Mouse (Mus musculus): ENCODE data around the gene Cfap45. TPM values are rescaled to one million over a fixed set of nuclear protein-coding genes. Genes with fewer than 3 reads are reported as not detected.

Cfap45 gene
- polyA plus RNA-seq, 1 experiment from 2014 or later: 1.3 TPM

DNA sequence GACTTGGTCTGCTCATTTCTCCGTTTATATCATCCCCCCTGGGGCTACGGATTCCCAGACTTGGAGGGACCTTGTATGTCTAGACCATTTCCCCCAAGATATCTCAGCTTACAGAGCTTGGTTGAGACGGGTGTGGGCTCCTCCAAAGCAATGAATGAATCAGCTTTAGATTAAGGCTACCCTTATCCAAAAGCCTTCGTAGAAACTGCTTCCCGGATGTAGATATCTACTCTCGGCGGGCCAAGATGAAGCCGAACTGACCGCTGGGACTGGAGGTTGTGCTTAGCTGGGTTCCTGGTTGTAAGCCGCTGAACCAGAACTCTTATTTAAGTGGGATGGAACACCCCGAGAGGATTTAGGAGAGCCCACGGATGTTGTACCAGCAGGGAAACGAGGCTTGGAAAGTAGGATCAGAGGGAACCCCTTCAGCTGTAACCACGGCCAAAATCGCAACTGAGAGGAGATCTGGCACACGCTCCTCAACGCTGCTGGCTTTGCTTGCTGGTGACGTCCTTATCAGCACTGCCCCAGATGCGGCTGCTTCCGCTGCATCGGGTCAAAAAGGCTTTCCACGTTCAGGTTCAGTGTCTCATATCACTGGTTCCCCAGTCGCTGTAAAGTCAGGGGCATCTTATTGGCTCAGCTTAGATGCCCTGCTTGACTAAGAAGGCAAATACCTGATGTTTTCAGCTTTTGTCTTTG is 5.9 kb downstream of the Cfap45 start:
- whole genome bisulfite sequencing: 76% methylated on average over 23 of the region's 23 CpGs
- H3K27me3 ChIP-seq (replicated peaks; ENCODE audit: low read depth, poor library complexity, severe bottlenecking): peaks cover 47% of the 10 kb centered on the region

DNA sequence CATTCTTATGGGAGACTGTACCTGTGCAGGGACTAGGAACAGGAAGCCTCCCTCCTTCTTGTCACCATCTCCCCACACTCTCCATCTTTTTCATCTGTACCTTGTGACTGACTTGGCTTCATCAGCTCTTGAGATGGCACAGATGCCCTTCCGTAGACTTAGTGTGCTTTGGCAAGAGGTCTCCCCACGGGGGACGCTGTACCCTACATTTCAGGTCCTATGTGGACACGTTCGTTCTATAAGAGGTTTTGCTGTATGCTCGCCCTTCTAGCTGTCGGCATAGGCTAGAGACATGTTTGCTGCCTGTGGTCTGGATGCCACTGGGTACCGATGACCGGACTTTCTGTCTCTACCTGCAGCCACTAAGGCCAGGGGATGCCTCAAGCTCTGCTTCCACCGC is 6.8 kb downstream of the Cfap45 start:
- Histone ChIP-seq H3K27ac (replicated peaks) (no peak overlapping the region), H3K4me1 (peaks cover 43% of the 10 kb centered on the region), H3K27me3 (replicated peaks; ENCODE audit: low read depth, poor library complexity, severe bottlenecking) (peaks cover 54% of the 10 kb centered on the region), H3K9me3 (no peaks in the 10 kb centered on the region), H3K36me3 (replicated peaks) (no peaks in the 10 kb centered on the region), H3K4me3 (no peak overlapping the region)
- 89% methylated on average over 10 of the region's 10 CpGs for WGBS
- DNase-seq (ENCODE audit: low spot score): no peak

More for the DNA sequence above, 5.9 kb downstream of the Cfap45 start:
- H3K4me1 ChIP-seq: peaks cover 37% of the 10 kb centered on the region
- H3K4me3 ChIP-seq: no peak overlapping the region
- no peak for DNase-seq (ENCODE audit: low spot score)
- H3K9me3 ChIP-seq: no peaks in the 10 kb centered on the region
- H3K27ac ChIP-seq (replicated peaks): no peak overlapping the region
- no peaks in the 10 kb centered on the region for H3K36me3 ChIP-seq (replicated peaks)

DNA sequence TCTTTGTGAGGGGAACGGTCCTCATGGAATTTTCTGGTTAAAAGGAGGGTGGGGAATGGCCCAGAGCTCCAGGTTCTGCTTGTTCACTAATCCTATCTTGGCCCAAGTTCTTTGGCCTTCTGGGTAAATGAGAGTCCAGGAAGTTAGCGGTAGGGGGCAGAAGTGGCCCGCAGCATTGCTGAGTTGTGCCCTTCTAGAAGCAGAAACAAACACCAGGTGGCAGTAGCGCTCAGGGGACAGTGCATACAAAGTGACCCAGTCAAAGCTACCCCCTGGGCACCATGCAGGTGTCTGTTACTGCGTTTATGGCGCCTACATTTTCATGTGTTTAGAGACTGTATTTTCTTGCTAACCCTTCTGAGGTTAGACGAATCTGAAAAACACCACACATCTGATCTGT is 8.1 kb downstream of the Cfap45 start:
- H3K36me3 ChIP-seq (replicated peaks): no peaks in the 10 kb centered on the region
- peak; percentile 88 for DNase-seq (ENCODE audit: low spot score)
- no peak overlapping the region for H3K27ac ChIP-seq (replicated peaks)
- no peaks in the 10 kb centered on the region for H3K9me3 ChIP-seq
- peaks cover 49% of the 10 kb centered on the region for H3K4me1 ChIP-seq
- H3K4me3 ChIP-seq: no peak overlapping the region
- peaks cover 67% of the 10 kb centered on the region for H3K27me3 ChIP-seq (replicated peaks; ENCODE audit: low read depth, poor library complexity, severe bottlenecking)
- WGBS: 6% methylated on average over 7 of the region's 7 CpGs

DNA sequence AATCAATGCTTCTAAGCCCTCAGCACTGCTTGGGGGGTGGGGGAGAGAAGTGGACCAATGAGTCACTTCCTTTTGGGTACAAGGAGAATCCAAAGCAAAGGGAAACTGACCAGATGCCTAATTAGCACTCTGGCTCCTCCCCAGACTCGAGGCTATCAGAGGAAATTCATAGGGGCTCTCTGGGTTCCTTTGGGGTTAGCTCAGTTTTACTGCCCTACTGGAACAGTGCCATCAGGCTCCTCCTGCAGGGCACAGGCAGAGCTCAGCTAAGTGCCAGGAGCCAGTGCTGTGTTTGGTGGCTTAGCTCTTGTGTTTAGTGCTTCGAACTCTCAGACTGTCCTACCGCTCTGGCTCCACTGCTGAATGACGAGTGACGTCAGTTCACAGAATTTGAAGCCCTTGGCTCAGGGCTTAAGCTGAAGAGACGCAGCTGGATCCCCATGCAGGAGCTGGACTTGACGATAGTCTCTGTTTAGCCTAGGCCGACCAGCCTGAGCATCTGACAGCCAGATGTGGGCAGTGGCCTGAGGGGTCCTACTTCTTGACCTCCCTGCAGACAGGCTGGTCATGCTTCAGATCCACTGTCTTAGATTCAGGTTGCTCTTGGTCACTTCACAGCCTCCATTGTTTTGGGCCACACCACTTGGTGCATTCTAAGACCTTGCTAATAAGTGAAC is 10.1 kb downstream of the Cfap45 start:
- DNase-seq (ENCODE audit: low spot score): peak; percentile 62
- Histone ChIP-seq H3K27me3 (replicated peaks; ENCODE audit: low read depth, poor library complexity, severe bottlenecking) (peaks cover 84% of the 10 kb centered on the region), H3K36me3 (replicated peaks) (no peaks in the 10 kb centered on the region), H3K9me3 (no peaks in the 10 kb centered on the region), H3K4me1 (peaks cover 39% of the 10 kb centered on the region), H3K4me3 (no peak overlapping the region), H3K27ac (replicated peaks) (no peak overlapping the region)
- 20% methylated on average over 8 of the region's 8 CpGs for WGBS

DNA sequence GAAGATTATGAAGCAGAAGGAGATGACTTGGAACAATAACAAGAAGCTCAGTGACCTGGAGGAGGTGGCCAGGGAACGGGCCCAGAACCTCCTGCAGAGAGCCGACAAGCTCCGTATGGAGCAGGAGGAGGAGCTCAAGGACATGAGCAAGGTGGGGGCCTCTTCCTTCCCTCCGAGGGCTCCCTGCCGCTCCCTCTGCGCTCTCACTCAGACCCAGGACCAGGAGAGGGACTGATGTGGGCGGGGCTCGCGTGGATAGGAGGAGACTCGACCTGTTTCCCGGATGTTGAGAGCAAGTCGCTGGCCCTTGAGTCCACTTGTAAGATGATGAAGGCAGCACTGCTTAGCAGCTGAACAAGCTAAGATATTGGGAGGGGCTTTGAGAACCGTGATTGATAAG is 11.9 kb downstream of the Cfap45 start:
- no peaks in the 10 kb centered on the region for H3K36me3 ChIP-seq (replicated peaks)
- H3K27me3 ChIP-seq (replicated peaks; ENCODE audit: low read depth, poor library complexity, severe bottlenecking): peaks cover 67% of the 10 kb centered on the region
- H3K27ac ChIP-seq (replicated peaks): peak overlapping the region; percentile 73
- WGBS: 2% methylated on average over 13 of the region's 13 CpGs
- peak overlapping the region; percentile 53 for H3K4me3 ChIP-seq
- no peaks in the 10 kb centered on the region for H3K9me3 ChIP-seq
- peak; percentile 78 for DNase-seq (ENCODE audit: low spot score)
- peaks cover 33% of the 10 kb centered on the region for H3K4me1 ChIP-seq

DNA sequence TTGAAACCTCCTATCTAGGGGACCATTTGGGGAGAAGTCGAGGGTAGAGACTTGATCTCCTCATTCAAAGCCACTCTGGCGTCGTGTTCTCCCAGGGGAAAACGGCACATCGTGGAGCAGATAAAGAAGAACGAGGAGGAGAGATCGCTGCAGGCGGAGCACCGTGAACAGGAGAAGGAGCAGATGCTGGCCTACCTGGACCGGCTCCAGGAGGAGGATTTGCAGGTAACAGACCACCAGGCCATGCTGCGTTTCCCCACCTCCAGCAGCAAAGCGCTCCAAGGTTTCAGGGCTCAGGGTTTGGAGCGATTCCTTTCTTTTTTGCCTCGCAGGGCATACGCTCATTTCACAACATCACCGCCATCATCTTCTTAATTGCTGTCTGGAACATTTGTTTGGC is 14.5 kb downstream of the Cfap45 start:
- 85% methylated on average over 16 of the region's 16 CpGs for WGBS
- H3K4me1 ChIP-seq: peaks cover 32% of the 10 kb centered on the region

DNA sequence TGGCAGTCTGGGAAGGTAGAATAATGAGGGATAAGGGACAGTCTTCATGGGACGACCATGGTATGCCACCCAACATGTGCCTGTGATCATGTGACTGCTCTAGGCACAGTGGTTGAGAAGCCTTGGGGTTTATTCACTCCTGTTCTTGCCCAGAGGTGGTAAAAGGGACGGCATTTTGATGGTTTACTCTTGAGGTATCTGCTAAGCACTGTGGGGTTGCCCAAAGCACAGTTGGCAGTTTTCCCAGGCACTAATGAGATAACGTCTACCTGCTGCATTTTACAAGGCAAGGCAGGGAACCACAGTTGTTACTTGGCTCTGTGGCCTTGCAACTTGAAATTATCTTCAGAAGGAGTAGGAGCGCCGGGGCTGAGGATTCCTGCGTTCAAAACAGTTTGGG is 19.2 kb downstream of the Cfap45 start:
- H3K27me3 ChIP-seq (replicated peaks; ENCODE audit: low read depth, poor library complexity, severe bottlenecking): peaks cover 17% of the 10 kb centered on the region
- peaks cover 11% of the 10 kb centered on the region for H3K4me1 ChIP-seq
- H3K9me3 ChIP-seq: no peaks in the 10 kb centered on the region
- no peak for DNase-seq (ENCODE audit: low spot score)
- WGBS: 70% methylated on average over 6 of the region's 6 CpGs
- H3K36me3 ChIP-seq (replicated peaks): no peaks in the 10 kb centered on the region
- no peak overlapping the region for H3K4me3 ChIP-seq
- H3K27ac ChIP-seq (replicated peaks): no peak overlapping the region

More for the DNA sequence above, 14.5 kb downstream of the Cfap45 start:
- H3K36me3 ChIP-seq (replicated peaks): no peaks in the 10 kb centered on the region
- DNase-seq (ENCODE audit: low spot score): no peak
- peaks cover 53% of the 10 kb centered on the region for H3K27me3 ChIP-seq (replicated peaks; ENCODE audit: low read depth, poor library complexity, severe bottlenecking)
- no peak overlapping the region for H3K4me3 ChIP-seq
- no peak overlapping the region for H3K27ac ChIP-seq (replicated peaks)
- H3K9me3 ChIP-seq: no peaks in the 10 kb centered on the region

DNA sequence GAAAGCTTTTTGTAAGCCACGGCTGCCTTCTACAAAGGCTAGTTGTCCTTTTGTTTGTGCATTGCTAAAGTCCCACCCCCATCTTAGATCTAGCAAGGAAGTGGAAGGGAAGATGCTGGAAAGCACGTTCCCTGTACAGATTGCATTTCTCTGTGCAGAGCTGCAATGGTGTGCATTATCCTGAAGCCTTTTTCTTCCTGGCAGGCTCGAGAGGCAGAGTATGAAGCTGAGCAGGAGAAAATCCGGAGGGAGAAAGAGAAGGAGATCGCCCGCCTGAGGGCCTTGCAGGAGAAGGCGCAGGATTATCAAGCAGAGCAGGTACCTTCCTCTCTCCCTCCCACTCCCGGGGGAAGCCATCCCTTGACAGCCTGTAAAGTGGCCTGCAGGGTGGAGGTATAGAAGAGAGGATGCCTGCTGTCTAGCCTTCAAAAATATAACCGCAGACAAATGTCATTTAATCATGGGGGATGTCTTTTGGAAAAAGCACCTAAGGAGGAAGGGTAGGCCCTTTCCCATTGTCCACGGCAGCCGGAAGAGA is 19.8 kb downstream of the Cfap45 start:
- Histone ChIP-seq H3K4me3 (no peak overlapping the region), H3K4me1 (peaks cover 11% of the 10 kb centered on the region), H3K36me3 (replicated peaks) (no peaks in the 10 kb centered on the region), H3K27ac (replicated peaks) (no peak overlapping the region), H3K9me3 (no peaks in the 10 kb centered on the region), H3K27me3 (replicated peaks; ENCODE audit: low read depth, poor library complexity, severe bottlenecking) (peaks cover 12% of the 10 kb centered on the region)
- 40% methylated on average over 11 of the region's 11 CpGs for WGBS
- DNase-seq (ENCODE audit: low spot score): no peak

DNA sequence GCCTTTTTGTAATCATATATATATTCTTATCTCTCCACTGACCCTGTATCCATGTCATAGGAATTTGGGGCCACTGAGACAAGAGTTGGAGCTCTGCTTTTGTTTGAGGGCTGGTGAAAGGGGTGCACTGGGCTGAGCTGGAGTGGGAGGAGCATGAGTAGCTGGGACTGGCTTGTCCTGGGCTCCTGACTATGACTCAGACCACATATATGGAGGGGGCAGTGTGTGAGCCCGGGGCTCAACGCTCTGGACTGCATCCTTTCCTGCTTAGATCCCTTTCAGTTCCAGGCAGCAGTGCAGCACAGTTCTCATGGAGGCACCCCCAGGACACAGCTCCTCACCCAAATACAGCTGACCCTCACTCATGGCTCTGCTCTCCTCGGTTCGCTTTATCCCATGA is 25.5 kb downstream of the Cfap45 start:
- peaks cover 15% of the 10 kb centered on the region for H3K27me3 ChIP-seq (replicated peaks; ENCODE audit: low read depth, poor library complexity, severe bottlenecking)
- 91% methylated on average over 4 of the region's 4 CpGs for WGBS
- H3K36me3 ChIP-seq (replicated peaks): no peaks in the 10 kb centered on the region
- DNase-seq (ENCODE audit: low spot score): no peak
- H3K4me3 ChIP-seq: no peak overlapping the region
- H3K27ac ChIP-seq (replicated peaks): no peak overlapping the region
- H3K4me1 ChIP-seq: peaks cover 39% of the 10 kb centered on the region
- H3K9me3 ChIP-seq: no peaks in the 10 kb centered on the region

DNA sequence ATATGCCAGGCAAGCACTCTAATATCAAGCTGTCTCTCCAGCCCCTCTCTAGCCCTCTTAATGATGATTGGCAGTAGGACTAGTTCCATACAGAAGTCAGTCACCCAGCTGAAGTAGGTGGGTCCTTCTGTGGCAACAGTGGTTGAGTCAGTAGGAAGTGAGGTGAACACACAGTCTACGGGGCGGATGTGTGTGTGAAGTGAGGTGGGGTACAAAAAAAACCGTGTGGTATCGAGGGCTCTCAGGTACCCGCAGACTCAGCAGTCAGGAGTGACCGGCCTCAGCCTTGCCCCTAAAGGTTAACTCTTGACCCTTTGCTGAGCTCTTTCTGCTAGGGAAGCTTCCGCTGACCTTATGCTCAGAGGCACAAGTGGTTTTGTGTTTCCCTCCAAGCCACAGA is 27.9 kb downstream of the Cfap45 start:
- Histone ChIP-seq H3K4me3 (no peak overlapping the region), H3K9me3 (no peaks in the 10 kb centered on the region), H3K27ac (replicated peaks) (no peak overlapping the region), H3K36me3 (replicated peaks) (no peaks in the 10 kb centered on the region), H3K4me1 (peaks cover 51% of the 10 kb centered on the region), H3K27me3 (replicated peaks; ENCODE audit: low read depth, poor library complexity, severe bottlenecking) (peaks cover 22% of the 10 kb centered on the region)
- WGBS: 30% methylated on average over 7 of the region's 7 CpGs
- DNase-seq (ENCODE audit: low spot score): no peak

DNA sequence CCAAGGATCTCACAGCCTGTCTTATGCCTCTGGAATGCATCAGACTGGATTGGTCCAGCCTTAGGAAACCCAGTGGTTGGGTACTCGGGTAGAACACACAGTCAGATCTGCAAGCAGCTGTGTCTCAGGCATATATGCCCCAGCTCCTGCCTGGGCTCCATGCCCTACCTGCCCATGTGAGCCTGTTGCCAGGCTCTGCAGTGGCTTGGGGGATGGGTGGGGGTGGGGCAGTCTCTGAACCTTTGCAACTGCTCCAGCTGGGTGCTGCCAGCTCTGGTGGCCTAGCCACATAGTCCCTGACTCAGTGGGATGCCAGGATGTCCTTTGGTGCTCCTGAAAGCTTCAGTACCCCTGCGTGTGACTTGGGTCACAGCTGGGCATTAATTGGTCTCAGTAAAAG is 28.7 kb downstream of the Cfap45 start:
- H3K27me3 ChIP-seq (replicated peaks; ENCODE audit: low read depth, poor library complexity, severe bottlenecking): peaks cover 22% of the 10 kb centered on the region
- no peak overlapping the region for H3K27ac ChIP-seq (replicated peaks)
- H3K9me3 ChIP-seq: no peaks in the 10 kb centered on the region
- H3K36me3 ChIP-seq (replicated peaks): no peaks in the 10 kb centered on the region
- peaks cover 55% of the 10 kb centered on the region for H3K4me1 ChIP-seq
- H3K4me3 ChIP-seq: 0 out of 2 replicates have a peak overlapping the region, but pooled peaks have one; percentile 51
- no peak for DNase-seq (ENCODE audit: low spot score)
- WGBS: 8% methylated on average over 2 of the region's 2 CpGs

DNA sequence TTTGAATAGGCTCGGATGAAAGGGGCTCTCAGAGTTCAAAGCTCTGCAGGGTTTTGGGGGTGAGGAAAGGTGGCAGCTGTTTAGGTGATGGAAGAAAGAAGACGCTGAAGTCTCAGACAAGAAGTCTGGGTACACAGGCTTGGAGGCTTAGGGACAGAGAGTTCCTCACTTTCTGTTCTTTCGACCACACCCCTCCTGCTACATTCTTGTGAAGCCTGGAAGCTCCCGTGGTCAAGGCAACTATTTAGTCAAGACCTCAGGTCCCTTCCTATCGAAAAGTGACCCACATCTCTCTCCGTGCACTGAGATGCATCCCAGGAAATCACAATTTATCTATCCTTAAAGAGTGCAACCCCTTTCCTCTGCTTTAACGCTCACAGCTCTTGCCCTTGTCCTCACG is 29.1 kb downstream of the Cfap45 start:
- DNase-seq (ENCODE audit: low spot score): no peak
- peak overlapping the region; percentile 51 for H3K4me3 ChIP-seq
- H3K36me3 ChIP-seq (replicated peaks): no peaks in the 10 kb centered on the region
- peaks cover 55% of the 10 kb centered on the region for H3K4me1 ChIP-seq
- peaks cover 24% of the 10 kb centered on the region for H3K27me3 ChIP-seq (replicated peaks; ENCODE audit: low read depth, poor library complexity, severe bottlenecking)
- 6% methylated on average over 8 of the region's 8 CpGs for WGBS
- peak overlapping the region; percentile 72 for H3K27ac ChIP-seq (replicated peaks)
- no peaks in the 10 kb centered on the region for H3K9me3 ChIP-seq

DNA sequence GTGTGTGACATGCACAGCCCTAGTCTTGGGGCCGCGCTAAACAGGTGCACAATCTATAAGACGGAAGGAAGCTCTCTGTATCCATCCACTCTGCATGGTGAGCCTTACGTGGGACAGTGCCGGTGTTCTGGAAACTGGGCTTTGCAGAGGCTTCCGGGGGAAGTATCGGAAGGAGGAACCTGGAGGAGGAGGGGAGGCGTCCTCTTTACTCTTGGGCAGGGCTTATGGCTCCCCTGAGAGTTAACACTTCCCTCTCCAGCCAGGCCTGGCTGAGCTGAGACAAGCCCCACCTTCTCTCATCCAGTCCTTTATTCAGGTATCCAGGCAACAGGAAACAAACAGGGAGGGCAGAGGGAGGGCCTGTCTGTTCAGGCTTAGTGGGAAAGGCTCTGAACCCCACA is 29.9 kb downstream of the Cfap45 start:
- peaks cover 32% of the 10 kb centered on the region for H3K27me3 ChIP-seq (replicated peaks; ENCODE audit: low read depth, poor library complexity, severe bottlenecking)
- H3K36me3 ChIP-seq (replicated peaks): no peaks in the 10 kb centered on the region
- H3K9me3 ChIP-seq: no peaks in the 10 kb centered on the region
- 3% methylated on average over 8 of the region's 8 CpGs for WGBS
- H3K27ac ChIP-seq (replicated peaks): peak overlapping the region; percentile 72
- DNase-seq (ENCODE audit: low spot score): peak; percentile 70
- H3K4me3 ChIP-seq: peak overlapping the region; percentile 51
- H3K4me1 ChIP-seq: peaks cover 55% of the 10 kb centered on the region
